Mouse (Mus musculus) embryonic facial prominence, embryonic 11.5 days (tissue): ENCODE data around the gene Tmprss9. TPM values are rescaled to one million over a fixed set of nuclear protein-coding genes. Genes with fewer than 3 reads are reported as not detected.
A peak's percentile ranks its signal among the peaks of the same experiment; 100 is the strongest.

Experiments used
- ATAC-seq: fragments of 200-750 bp; cut with Nextera tagmentation; replicated peaks from 2 replicates; pipeline ENCODE4 v1.8.0; 2017; ENCODE audit warnings: low read depth; ENCODE audit not compliant: insufficient number of reproducible peaks, low FRiP score, low TSS enrichment
- DNase-seq: peaks from one replicate; pipeline ENCODE4 v3.0.0-alpha.2; 2015; ENCODE audit warnings: low spot score
- H3K27ac ChIP-seq: fragments of 300-500 bp; sonication (generic); replicated peaks from 2 replicates; pipeline ENCODE4 v1.5.1; 2014; ENCODE audit warnings: mild to moderate bottlenecking, low read depth, low read length, control low read depth
- H3K27me3 ChIP-seq: fragments of 300-500 bp; sonication (generic); 2 replicates; pipeline ENCODE4 v1.6.1; 2014; ENCODE audit warnings: mild to moderate bottlenecking, low read length, moderate library complexity, mixed read lengths; ENCODE audit not compliant: control insufficient read depth, insufficient read depth
- H3K36me3 ChIP-seq: fragments of 300-500 bp; sonication (generic); replicated peaks from 2 replicates; pipeline ENCODE4 v1.6.1; 2014; ENCODE audit warnings: low read depth, mild to moderate bottlenecking, low read length, moderate library complexity, mixed read lengths; ENCODE audit not compliant: control insufficient read depth, insufficient read depth
- H3K4me1 ChIP-seq: fragments of 300-500 bp; sonication (generic); 2 replicates; pipeline ENCODE4 v1.6.1; 2014; ENCODE audit warnings: low read length, mixed read lengths; ENCODE audit not compliant: control insufficient read depth, insufficient read depth
- H3K4me2 ChIP-seq: fragments of 300-500 bp; sonication (generic); 2 replicates; pipeline ENCODE4 v1.6.1; 2014; ENCODE audit warnings: low read depth, mild to moderate bottlenecking, control low read depth, low read length, moderate library complexity
- H3K4me3 ChIP-seq: fragments of 300-500 bp; sonication (generic); 2 replicates; pipeline ENCODE4 v1.5.1; 2014; ENCODE audit warnings: low read depth, low read length, control low read depth
- H3K9ac ChIP-seq: fragments of 300-500 bp; sonication (generic); replicated peaks from 2 replicates; pipeline ENCODE4 v1.6.1; 2014; ENCODE audit warnings: mild to moderate bottlenecking, control low read depth, low read length
- H3K9me3 ChIP-seq: fragments of 300-500 bp; sonication (generic); replicated peaks from 2 replicates; pipeline ENCODE4 v1.6.1; 2016; ENCODE audit warnings: mild to moderate bottlenecking, low read length, inconsistent platforms, mixed read lengths; ENCODE audit not compliant: control insufficient read depth
- WGBS: fragments of 180-500 bp; shearing (Covaris S2); extraction: QIAGEN DNeasy Blood & Tissue Kit; methylation state at CpG from one replicate; pipeline ENCODE4 v1.1.7; 2014; 5-methylcytosine and 5-hydroxymethylcytosine counted together
- polyA plus RNA-seq: library from polyadenylated mRNA; unstranded; fragments of >200 nt; fragmentation: Nextera tagmentation; extraction: Ambion mirVana; gene quantifications from 2 replicates; pipeline ENCODE4 v1.2.1, GENCODE M21; 2014

The Tmprss9 gene
- polyA plus RNA-seq, 1 experiment from 2014 or later, result 0.06 TPM

DNA sequence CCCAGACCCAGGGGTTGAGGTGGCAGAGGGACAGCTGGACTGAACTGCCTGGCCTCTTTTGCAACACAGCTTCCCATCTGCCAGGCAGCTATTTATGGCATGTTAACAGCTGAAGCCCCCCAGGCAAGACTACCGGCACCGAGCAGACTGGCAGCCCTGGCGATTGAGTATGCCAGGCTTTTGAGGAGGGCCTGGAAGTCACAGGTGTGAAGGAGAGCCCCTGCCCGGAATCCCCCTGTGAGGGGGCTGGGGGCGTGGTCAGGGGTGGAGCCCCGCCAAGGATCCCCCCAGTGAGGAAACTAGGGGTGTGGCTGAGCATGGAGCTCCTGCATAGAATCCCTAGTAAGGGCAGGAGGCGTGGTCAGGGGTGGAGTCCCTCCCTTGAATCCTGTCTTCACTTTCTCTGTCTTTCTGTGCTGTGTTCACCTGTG lies 34.7 kb upstream of the Tmprss9 start:
- Histone ChIP-seq H3K27me3 (peaks cover 27% of the 10 kb centered on the region), H3K9ac (no peak overlapping the region), H3K36me3 (0 out of 2 replicates have a peak, but pooled peaks cover 3% of the 10 kb centered on the region), H3K4me2 (no peak overlapping the region), H3K9me3 (no peaks in the 10 kb centered on the region), H3K4me1 (peaks cover 3% of the 10 kb centered on the region; the same call in 1 of the 2 replicates), H3K27ac (no peak overlapping the region), H3K4me3 (no peak overlapping the region)
- 49% methylated on average over 7 of the region's 7 CpGs for WGBS
- DNase-seq (no peak), ATAC-seq (no peak)

GRCm38 (mm10) chr10:80837827-80838226 lies 33.8 kb upstream of the Tmprss9 start:
- WGBS, result 16% methylated on average over 2 of the region's 2 CpGs
- Histone ChIP-seq H3K36me3 (0 out of 2 replicates have a peak, but pooled peaks cover 3% of the 10 kb centered on the region), H3K27ac (no peak overlapping the region), H3K4me3 (no peak overlapping the region), H3K4me1 (peaks cover 3% of the 10 kb centered on the region; the same call in 1 of the 2 replicates), H3K9me3 (no peaks in the 10 kb centered on the region), H3K9ac (no peak overlapping the region), H3K4me2 (no peak overlapping the region), H3K27me3 (peaks cover 31% of the 10 kb centered on the region)
- no peak for ATAC-seq
- DNase-seq, result no peak

- ATAC-seq (no peak), DNase-seq (no peak)
- H3K27ac ChIP-seq, result no peak overlapping the region
- H3K27me3 ChIP-seq, result peaks cover 37% of the 10 kb centered on the region
- no peak overlapping the region for H3K4me3 ChIP-seq
- no peaks in the 10 kb centered on the region for H3K9me3 ChIP-seq
- H3K4me1 ChIP-seq, result peaks cover 3% of the 10 kb centered on the region; the same call in 1 of the 2 replicates
- H3K9ac ChIP-seq, result no peak overlapping the region
- 46% methylated on average over 2 of the region's 2 CpGs for WGBS
- no peak overlapping the region for H3K4me2 ChIP-seq
- 0 out of 2 replicates have a peak, but pooled peaks cover 3% of the 10 kb centered on the region for H3K36me3 ChIP-seq
Measured at GRCm38 (mm10) chr10:80838346-80838912, 33.2 kb upstream of the Tmprss9 start.

DNA sequence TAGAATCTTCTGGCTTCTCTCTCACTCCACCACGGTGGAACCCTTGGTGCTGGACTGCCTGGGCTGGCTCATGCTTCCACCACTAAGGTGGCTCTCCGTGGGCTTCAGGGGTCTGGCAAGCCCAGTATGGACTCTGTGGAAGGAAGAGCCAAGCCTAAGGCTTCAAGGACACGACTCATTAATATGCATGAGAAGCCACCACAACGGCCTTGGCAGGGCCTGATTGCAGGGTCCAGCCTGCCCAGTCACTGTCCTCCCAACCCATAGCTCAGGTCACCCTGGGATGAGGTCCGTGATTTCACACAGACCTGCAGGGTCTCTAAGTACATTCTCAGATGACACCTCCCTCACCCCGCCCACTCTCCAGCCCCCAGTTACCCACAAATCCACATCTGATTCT lies 31.8 kb upstream of the Tmprss9 start:
- WGBS, result 63% methylated on average over 6 of the region's 6 CpGs

GRCm38 (mm10) chr10:80841685-80842084 lies 30.0 kb upstream of the Tmprss9 start:
- peaks cover 33% of the 10 kb centered on the region for H3K27me3 ChIP-seq
- no peak overlapping the region for H3K27ac ChIP-seq
- H3K9ac ChIP-seq, result no peak overlapping the region
- no peaks in the 10 kb centered on the region for H3K4me1 ChIP-seq
- ATAC-seq (no peak), DNase-seq (no peak)
- H3K4me3 ChIP-seq, result no peak overlapping the region
- no peaks in the 10 kb centered on the region for H3K9me3 ChIP-seq
- H3K36me3 ChIP-seq, result no peaks in the 10 kb centered on the region
- WGBS, result 71% methylated on average over 2 of the region's 2 CpGs
- H3K4me2 ChIP-seq, result no peak overlapping the region

More for the DNA sequence above, 31.8 kb upstream of the Tmprss9 start:
- 0 out of 2 replicates have a peak, but pooled peaks cover 2% of the 10 kb centered on the region for H3K36me3 ChIP-seq
- no peak overlapping the region for H3K9ac ChIP-seq
- peaks cover 3% of the 10 kb centered on the region; the same call in 1 of the 2 replicates for H3K4me1 ChIP-seq
- no peak overlapping the region for H3K4me2 ChIP-seq
- H3K4me3 ChIP-seq, result no peak overlapping the region
- ATAC-seq (no peak), DNase-seq (no peak)
- H3K27me3 ChIP-seq, result peaks cover 43% of the 10 kb centered on the region
- no peaks in the 10 kb centered on the region for H3K9me3 ChIP-seq
- H3K27ac ChIP-seq, result no peak overlapping the region

DNA sequence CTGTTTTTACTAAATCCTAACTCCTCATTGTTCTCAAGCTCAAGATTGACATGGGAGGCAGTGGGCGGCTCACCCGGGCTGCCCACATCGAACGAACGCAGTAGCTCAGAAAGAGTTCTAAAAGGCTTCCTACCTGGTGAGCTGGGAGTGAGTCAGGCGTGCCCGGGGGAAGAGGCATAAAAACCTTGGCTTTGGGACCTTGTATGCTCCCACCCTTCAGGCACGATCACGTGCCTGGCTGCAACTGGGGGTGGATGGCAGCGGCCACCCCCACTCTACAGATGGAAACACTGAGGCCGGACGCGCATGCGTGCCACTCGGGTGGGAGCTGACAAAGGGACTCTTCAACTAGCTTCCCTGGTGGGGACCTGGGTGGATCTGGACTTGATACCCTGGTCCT lies 29.3 kb upstream of the Tmprss9 start:
- H3K4me3 ChIP-seq, result no peak overlapping the region
- ATAC-seq (no peak), DNase-seq (no peak)
- peaks cover 30% of the 10 kb centered on the region for H3K27me3 ChIP-seq
- H3K4me1 ChIP-seq, result no peaks in the 10 kb centered on the region
- H3K36me3 ChIP-seq, result no peaks in the 10 kb centered on the region
- H3K9ac ChIP-seq, result no peak overlapping the region
- H3K4me2 ChIP-seq, result no peak overlapping the region
- WGBS, result 82% methylated on average over 15 of the region's 15 CpGs
- no peaks in the 10 kb centered on the region for H3K9me3 ChIP-seq
- no peak overlapping the region for H3K27ac ChIP-seq

DNA sequence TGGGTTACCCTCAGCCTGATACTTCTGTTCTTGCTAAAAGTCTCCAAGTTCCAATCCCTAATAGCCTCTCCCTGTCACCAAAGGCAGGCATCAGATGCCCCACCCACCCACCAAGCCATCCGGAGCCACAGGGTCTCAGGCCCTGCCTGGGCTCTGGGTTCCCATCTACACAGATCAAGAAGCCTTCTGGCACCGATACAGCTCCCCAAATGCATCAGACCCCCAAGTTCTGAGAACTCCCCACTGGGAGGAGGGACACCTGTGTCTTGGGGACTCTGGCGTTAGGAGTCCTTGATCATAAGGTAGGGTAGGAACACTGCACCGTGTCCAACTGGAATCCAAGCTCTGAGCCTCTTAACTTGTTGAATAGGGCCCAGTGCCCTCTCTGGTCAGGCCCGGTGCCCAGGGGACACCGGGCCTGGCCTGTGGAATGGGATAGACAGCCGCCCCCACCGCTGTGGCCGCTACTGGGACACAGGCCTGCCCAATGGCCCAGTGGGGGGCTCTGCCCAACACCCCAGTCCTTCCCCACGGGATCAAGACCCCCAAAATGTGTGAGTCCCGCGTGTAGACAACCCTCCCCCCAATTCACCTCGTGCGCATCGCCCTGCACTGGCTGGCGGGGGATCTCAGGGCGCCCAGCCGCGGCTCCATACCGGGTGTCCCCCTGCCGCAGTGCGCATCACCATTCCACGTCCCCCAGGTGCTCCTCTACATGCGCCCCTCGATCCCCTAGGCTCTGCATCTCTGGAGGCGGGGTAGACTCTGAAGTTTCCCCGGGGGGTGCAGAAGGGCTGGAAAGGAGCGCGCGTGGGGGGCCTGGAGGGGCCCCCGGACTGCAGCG lies 28.3 kb upstream of the Tmprss9 start:
- no peaks in the 10 kb centered on the region for H3K4me1 ChIP-seq
- 9% methylated on average over 32 of the region's 32 CpGs for WGBS
- H3K27ac ChIP-seq, result no peak overlapping the region
- H3K9ac ChIP-seq, result peak overlapping the region; percentile 53
- peak overlapping the region; percentile 86 for H3K4me2 ChIP-seq
- H3K27me3 ChIP-seq, result peaks cover 30% of the 10 kb centered on the region
- no peaks in the 10 kb centered on the region for H3K9me3 ChIP-seq
- H3K4me3 ChIP-seq, result peak overlapping the region; percentile 37
- DNase-seq (no peak), ATAC-seq (no peak)
- H3K36me3 ChIP-seq, result no peaks in the 10 kb centered on the region
